Mouse (Mus musculus): ENCODE results near the gene Gabpb2.
"Not testable (repeated sequence)": the region's sequence is repeated elsewhere in the genome, so short reads cannot be mapped to it uniquely, and the experiment has no call there.

Gene Gabpb2

DNA sequence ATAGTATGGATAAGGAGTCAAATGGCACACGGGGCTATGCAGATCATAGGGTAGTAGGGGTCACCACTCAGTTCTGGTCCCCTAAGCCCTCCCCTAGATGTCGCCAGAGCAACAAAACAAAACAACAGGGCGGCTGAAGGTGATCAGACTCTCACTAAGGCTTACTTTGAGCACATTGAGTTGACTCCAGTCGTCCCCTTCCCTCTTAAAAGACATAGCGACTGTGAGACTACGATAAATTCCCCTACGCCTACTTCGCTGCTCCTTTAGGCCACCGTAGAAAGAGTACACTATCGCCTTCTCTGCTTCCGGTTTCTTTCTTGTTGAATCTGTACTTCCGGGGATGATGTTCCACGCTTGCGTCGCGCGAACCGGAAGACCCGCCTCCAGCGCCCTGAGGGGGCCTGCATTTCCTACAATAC is 84.0 kb downstream of the Gabpb2 start, which contains the start of the genes Scnm1 and Lysmd1:
Scnm1 (minus strand) TSS at position 332 of the 422 bp plus-strand sequence.
Lysmd1 (plus strand) TSS at position 409 of the 422 bp plus-strand sequence.
- Histone ChIP-seq H3K9me3 (ENCODE audit: low read length) (no peaks in the 10 kb centered on the region), H3K36me3 (ENCODE audit: insufficient read depth, low read length) (peaks cover 33% of the 10 kb centered on the region), H3K4me3 (replicated peaks; ENCODE audit: low read length) (peak within 1 kb of the TSS; percentile 84), H3K4me1 (replicated peaks; ENCODE audit: low read depth, low read length) (peaks cover 50% of the 10 kb centered on the region), H3K27me3 (ENCODE audit: insufficient read depth, low read length) (no peaks in the 10 kb centered on the region)
- TF ChIP-seq NANOG (IDR thresholded peaks at IDR 0.05; ENCODE audit: borderline replicate concordance, low read length): no peak
- 0 out of 2 replicates have a peak, but pooled peaks have one; percentile 8 for TF ChIP-seq CTCF (conservative IDR thresholded peaks at IDR 0.05; ENCODE audit: low read length)

DNA sequence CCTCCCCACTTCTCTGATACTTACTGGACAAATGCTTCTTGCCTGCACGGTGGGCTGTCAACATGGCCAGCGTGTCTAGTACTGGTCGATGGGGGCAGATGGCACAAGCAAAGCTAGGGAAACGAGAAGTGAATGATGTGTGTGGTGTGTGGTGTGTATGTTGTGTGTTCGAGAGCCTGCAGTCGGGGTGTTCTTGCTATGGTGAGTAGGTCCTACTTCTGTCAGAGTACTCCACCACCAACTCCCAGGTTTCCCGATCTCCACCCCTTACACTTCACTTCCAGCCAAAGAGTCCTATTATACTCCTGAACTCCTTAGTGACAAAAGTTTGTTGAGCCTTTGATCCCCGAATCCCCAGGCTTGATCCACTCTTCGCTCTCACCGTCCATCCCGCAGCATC is 84.5 kb downstream of the Gabpb2 start:
- Histone ChIP-seq H3K36me3 (ENCODE audit: insufficient read depth, low read length) (peaks cover 38% of the 10 kb centered on the region), H3K4me1 (replicated peaks; ENCODE audit: low read depth, low read length) (peaks cover 54% of the 10 kb centered on the region), H3K27me3 (ENCODE audit: insufficient read depth, low read length) (no peaks in the 10 kb centered on the region), H3K4me3 (replicated peaks; ENCODE audit: low read length) (peak overlapping the region; percentile 84), H3K9me3 (ENCODE audit: low read length) (no peaks in the 10 kb centered on the region)
- TF ChIP-seq CTCF (conservative IDR thresholded peaks at IDR 0.05; ENCODE audit: low read length) (no peak), NANOG (IDR thresholded peaks at IDR 0.05; ENCODE audit: borderline replicate concordance, low read length) (no peak), POU5F1 (IDR thresholded peaks at IDR 0.05; ENCODE audit: borderline replicate concordance, low read length) (no peak)

DNA sequence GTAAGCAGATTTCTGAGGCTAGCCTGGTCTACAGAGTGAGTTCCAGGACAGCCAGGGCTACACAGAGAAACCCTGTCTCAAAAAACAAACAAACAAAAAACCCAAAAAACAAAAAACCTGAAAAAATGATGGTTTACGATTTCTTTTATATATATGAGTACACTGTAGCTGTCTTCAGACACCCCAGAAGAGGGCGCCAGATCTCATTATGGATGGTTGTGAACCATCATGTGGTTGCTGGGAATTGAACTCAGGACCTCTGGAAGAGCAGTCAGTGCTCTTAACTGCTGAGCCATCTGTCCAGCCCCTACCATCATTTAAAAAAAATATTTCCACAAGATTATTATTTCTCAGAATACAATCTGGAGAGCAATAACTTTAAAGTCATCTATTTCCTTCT is 85.3 kb downstream of the Gabpb2 start:
- H3K9me3 ChIP-seq (ENCODE audit: low read length); H3K27me3 ChIP-seq (ENCODE audit: insufficient read depth, low read length): not testable (repeated sequence)
- H3K36me3 ChIP-seq (ENCODE audit: insufficient read depth, low read length): peaks cover 40% of the 10 kb centered on the region

More for the DNA sequence above, 85.3 kb downstream of the Gabpb2 start:
- peak; percentile 37 for TF ChIP-seq CTCF (conservative IDR thresholded peaks at IDR 0.05; ENCODE audit: low read length)
- H3K4me1 ChIP-seq (replicated peaks; ENCODE audit: low read depth, low read length): peaks cover 55% of the 10 kb centered on the region
- peak overlapping the region; percentile 84; the same call in 1 of the 2 replicates for H3K4me3 ChIP-seq (replicated peaks; ENCODE audit: low read length)

Data from E14TG2a.4 (cell line).